Mouse (Mus musculus) stomach, postnatal 0 days (tissue): ENCODE data around the gene Vangl2. TPM values are rescaled to one million over a fixed set of nuclear protein-coding genes. Genes with fewer than 3 reads are reported as not detected.

Experiments used
- ATAC-seq: fragments of 200-750 bp; cut with Nextera tagmentation; 2 replicates; pipeline ENCODE4 v1.8.0; 2017; ENCODE audit not compliant: low FRiP score, low TSS enrichment
- DNase-seq: peaks from one replicate; pipeline ENCODE4 v3.0.0-alpha.2; 2016; ENCODE audit warnings: low spot score
- H3K27ac ChIP-seq: fragments of 300-500 bp; sonication (generic); replicated peaks from 2 replicates; pipeline ENCODE4 v1.5.1; 2014; ENCODE audit warnings: mild to moderate bottlenecking, control low read depth
- H3K27me3 ChIP-seq: fragments of 300-500 bp; sonication (generic); 2 replicates; pipeline ENCODE4 v1.6.1; 2014; ENCODE audit warnings: low read length; ENCODE audit not compliant: control insufficient read depth, insufficient read depth
- H3K36me3 ChIP-seq: fragments of 300-500 bp; sonication (generic); 2 replicates; pipeline ENCODE4 v1.6.1; 2014; ENCODE audit warnings: low read length, mixed read lengths; ENCODE audit not compliant: control insufficient read depth, insufficient read depth
- H3K4me1 ChIP-seq: fragments of 300-500 bp; sonication (generic); replicated peaks from 2 replicates; pipeline ENCODE4 v1.6.1; 2014; ENCODE audit warnings: antibody characterized with exemption; ENCODE audit not compliant: control insufficient read depth, insufficient read depth
- H3K4me2 ChIP-seq: fragments of 300-500 bp; sonication (generic); replicated peaks from 2 replicates; pipeline ENCODE4 v1.6.1; 2014; ENCODE audit warnings: low read depth, mild to moderate bottlenecking, control low read depth, moderate library complexity
- H3K4me3 ChIP-seq: fragments of 300-500 bp; sonication (generic); 2 replicates; pipeline ENCODE4 v1.5.1; 2014; ENCODE audit warnings: low read depth, low read length, control low read depth
- H3K9ac ChIP-seq: fragments of 300-500 bp; sonication (generic); 2 replicates; pipeline ENCODE4 v1.6.1; 2014; ENCODE audit warnings: mild to moderate bottlenecking, low read length, control low read depth, mixed read lengths
- H3K9me3 ChIP-seq: fragments of 300-500 bp; sonication (generic); 2 replicates; pipeline ENCODE4 v1.6.1; 2016; ENCODE audit warnings: low read length; ENCODE audit not compliant: control insufficient read depth
- CTCF ChIP-seq: IDR thresholded peaks from 2 replicates; pipeline ENCODE4 v1.5.1; 2016; ENCODE audit warnings: antibody characterized with exemption, low read depth, mild to moderate bottlenecking, moderate library complexity
- EP300 ChIP-seq: optimal IDR thresholded peaks from 2 replicates; pipeline ENCODE3; 2016; ENCODE audit warnings: antibody characterized with exemption
- WGBS: fragments of 180-500 bp; shearing (Covaris S2); extraction: QIAGEN DNeasy Blood & Tissue Kit; methylation state at CpG from one replicate; pipeline ENCODE4 v1.1.7; 2014; 5-methylcytosine and 5-hydroxymethylcytosine counted together
- polyA plus RNA-seq: library from polyadenylated mRNA; unstranded; fragments of >200 nt; fragmentation: Nextera tagmentation; extraction: Ambion mirVana; gene quantifications from 2 replicates; pipeline ENCODE4 v1.2.1, GENCODE M21; 2015

Vangl2 gene
- polyA plus RNA-seq, 1 experiment from 2014 or later, result 5.4 TPM

DNA sequence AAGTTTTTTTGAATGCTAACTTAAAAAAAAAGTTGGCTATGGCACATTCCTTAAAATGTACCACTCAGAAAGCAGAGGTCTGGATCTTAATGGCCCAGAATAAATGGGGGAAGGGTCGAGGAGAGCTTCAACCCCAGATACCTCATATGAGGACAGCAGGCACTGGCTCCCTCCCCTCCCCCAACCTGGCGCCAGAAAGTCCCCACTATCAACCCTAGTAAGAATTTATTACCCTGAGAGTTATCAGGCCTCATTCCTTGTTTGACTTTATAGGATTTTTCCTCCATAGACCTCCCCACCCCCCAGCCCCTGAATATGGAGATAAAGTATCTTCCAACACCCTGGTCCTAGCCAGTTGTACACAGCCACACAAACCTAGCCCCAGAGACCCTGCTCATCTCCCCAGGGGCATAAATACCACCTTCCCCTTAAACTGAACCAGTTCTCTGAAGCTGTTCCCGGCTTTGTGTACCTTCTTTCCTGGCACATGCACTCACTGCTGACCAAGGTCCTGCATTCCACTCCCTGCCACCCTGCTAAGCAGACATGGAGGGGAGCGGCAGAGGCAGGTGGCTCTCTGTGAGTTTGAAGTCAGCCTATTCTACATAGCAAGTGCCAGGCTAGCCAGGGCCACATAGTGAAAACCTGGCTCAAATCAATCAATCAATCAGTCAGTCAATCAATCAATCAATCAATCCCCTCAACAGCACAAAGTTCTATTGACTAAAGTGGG is 35.2 kb upstream of the Vangl2 start:
- no peak overlapping the region for H3K4me2 ChIP-seq
- WGBS, result 48% methylated on average over 4 of the region's 4 CpGs
- H3K9ac ChIP-seq, result no peak overlapping the region
- no peaks in the 10 kb centered on the region for H3K27me3 ChIP-seq
- ATAC-seq (peak; percentile 33; the same call in 1 of the 2 replicates), DNase-seq (no peak)
- peaks cover 19% of the 10 kb centered on the region for H3K36me3 ChIP-seq
- H3K4me3 ChIP-seq, result no peak overlapping the region
- no peak overlapping the region for H3K27ac ChIP-seq
- H3K4me1 ChIP-seq, result no peaks in the 10 kb centered on the region
- H3K9me3 ChIP-seq, result no peaks in the 10 kb centered on the region
- TF ChIP-seq EP300, result no peak
- no peak for TF ChIP-seq CTCF

- ATAC-seq (no peak), DNase-seq (no peak)
- Histone ChIP-seq H3K36me3 (peaks cover 16% of the 10 kb centered on the region), H3K9me3 (no peaks in the 10 kb centered on the region), H3K4me3 (no peak overlapping the region), H3K9ac (no peak overlapping the region), H3K27ac (no peak overlapping the region), H3K4me1 (no peaks in the 10 kb centered on the region), H3K27me3 (no peaks in the 10 kb centered on the region), H3K4me2 (no peak overlapping the region)
- no peak for TF ChIP-seq EP300
- TF ChIP-seq CTCF, result no peak
- 90% methylated on average over 2 of the region's 2 CpGs for WGBS
Observed at GRCm38 (mm10) chr1:172062101-172062500, 33.9 kb upstream of the Vangl2 start.

- 41% methylated on average over 8 of the region's 8 CpGs for WGBS
- no peak overlapping the region for H3K9ac ChIP-seq
- peaks cover 10% of the 10 kb centered on the region for H3K36me3 ChIP-seq
- no peak overlapping the region for H3K4me3 ChIP-seq
- H3K4me2 ChIP-seq, result no peak overlapping the region
- H3K27ac ChIP-seq, result no peak overlapping the region
- no peaks in the 10 kb centered on the region for H3K27me3 ChIP-seq
- DNase-seq, result no peak
- TF ChIP-seq EP300 (no peak), CTCF (no peak)
- no peak for ATAC-seq
- no peaks in the 10 kb centered on the region for H3K4me1 ChIP-seq
- no peaks in the 10 kb centered on the region for H3K9me3 ChIP-seq
Observed at GRCm38 (mm10) chr1:172061217-172061616, 33.0 kb upstream of the Vangl2 start.

DNA sequence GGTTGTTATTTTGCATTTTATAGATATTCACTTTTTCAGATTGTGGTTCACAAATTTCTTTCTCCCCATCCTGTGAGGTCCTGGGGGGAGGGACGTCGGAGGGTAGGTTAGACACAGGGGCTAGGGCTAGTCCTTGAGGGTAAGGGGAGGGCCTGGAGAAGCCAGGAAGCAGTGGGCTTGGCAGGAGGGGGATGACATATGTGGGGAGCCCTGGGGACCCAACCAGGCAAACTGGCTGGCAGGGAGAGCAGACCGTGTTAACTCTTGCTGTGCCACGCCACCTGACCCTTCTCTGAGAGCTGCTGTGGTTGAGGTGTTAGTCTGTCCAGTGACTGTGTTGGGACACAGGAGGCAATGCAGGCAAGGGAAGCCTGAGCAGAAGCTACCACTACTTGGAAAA is 32.4 kb upstream of the Vangl2 start:
- Histone ChIP-seq H3K27ac (no peak overlapping the region), H3K4me3 (no peak overlapping the region), H3K36me3 (peaks cover 7% of the 10 kb centered on the region), H3K27me3 (no peaks in the 10 kb centered on the region), H3K9me3 (no peaks in the 10 kb centered on the region), H3K4me2 (no peak overlapping the region), H3K4me1 (no peaks in the 10 kb centered on the region), H3K9ac (no peak overlapping the region)
- ATAC-seq (no peak), DNase-seq (no peak)
- WGBS, result 48% methylated on average over 4 of the region's 4 CpGs
- TF ChIP-seq CTCF, result no peak
- no peak for TF ChIP-seq EP300

DNA sequence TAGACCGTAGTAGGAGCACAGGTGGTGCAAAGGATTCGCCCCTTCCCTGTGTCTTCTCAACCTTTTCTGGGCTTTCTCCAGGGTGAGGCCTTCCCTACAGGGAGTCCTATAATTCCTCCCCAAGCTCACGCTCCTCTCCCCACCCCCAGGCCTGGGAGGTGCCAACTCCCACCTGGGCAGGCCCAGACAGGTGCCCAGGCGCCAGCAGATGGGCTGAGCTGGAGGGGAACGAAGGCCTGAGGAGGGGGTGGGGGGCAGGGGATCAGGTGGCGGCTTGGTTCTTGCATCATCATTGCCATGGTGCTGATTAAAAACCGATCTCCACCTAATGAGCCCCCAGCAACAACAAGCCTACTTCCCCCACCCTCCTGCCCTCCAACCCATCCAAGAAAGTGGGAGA is 30.6 kb upstream of the Vangl2 start:
- DNase-seq, result no peak
- H3K9me3 ChIP-seq, result no peaks in the 10 kb centered on the region
- no peak for ATAC-seq
- 58% methylated on average over 7 of the region's 7 CpGs for WGBS
- no peak for TF ChIP-seq CTCF
- no peak for TF ChIP-seq EP300
- peaks cover 4% of the 10 kb centered on the region; the same call in 1 of the 2 replicates for H3K27me3 ChIP-seq
- H3K4me3 ChIP-seq, result no peak overlapping the region
- no peak overlapping the region for H3K4me2 ChIP-seq
- no peak overlapping the region for H3K9ac ChIP-seq
- no peaks in the 10 kb centered on the region for H3K36me3 ChIP-seq
- H3K27ac ChIP-seq, result no peak overlapping the region
- 0 out of 2 replicates have a peak, but pooled peaks cover 3% of the 10 kb centered on the region for H3K4me1 ChIP-seq

DNA sequence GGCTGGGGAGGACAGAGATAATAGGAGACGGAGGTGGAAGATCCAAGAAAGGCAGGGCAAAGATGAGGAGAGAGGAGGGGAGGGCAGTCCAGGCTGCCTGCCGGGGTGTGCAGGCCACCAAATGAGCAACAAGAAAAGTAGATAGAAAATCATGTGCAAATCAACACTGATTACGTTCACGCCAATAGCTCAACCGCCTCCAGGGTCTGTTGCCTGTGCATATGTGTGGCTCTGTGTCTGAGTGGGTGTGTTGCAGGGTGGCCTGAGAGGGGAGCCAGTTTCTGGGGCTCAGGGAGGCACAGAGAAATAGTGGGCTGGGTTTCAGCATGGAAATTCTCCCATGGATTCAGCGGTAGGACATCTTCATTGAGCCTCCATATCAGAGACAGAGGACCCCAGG is 30.1 kb upstream of the Vangl2 start:
- H3K36me3 ChIP-seq, result no peaks in the 10 kb centered on the region
- DNase-seq, result no peak
- ATAC-seq, result no peak
- 70% methylated on average over 6 of the region's 6 CpGs for WGBS
- peaks cover 4% of the 10 kb centered on the region; the same call in 1 of the 2 replicates for H3K27me3 ChIP-seq
- no peak overlapping the region for H3K4me2 ChIP-seq
- H3K9me3 ChIP-seq, result no peaks in the 10 kb centered on the region
- H3K9ac ChIP-seq, result no peak overlapping the region
- no peak overlapping the region for H3K27ac ChIP-seq
- no peak overlapping the region for H3K4me3 ChIP-seq
- no peak for TF ChIP-seq CTCF
- TF ChIP-seq EP300, result no peak
- H3K4me1 ChIP-seq, result 0 out of 2 replicates have a peak, but pooled peaks cover 4% of the 10 kb centered on the region
